Mouse (Mus musculus) MEL (cell line): ENCODE results near the gene Ndufs2. TPM values are rescaled to one million over a fixed set of nuclear protein-coding genes. Genes with fewer than 3 reads are reported as not detected.

Source experiments
- DNase-seq: peaks from one replicate; pipeline ENCODE4 v3.0.0; 2011; ENCODE audit warnings: low read depth, low spot score
- H3K27ac ChIP-seq: 2 replicates; pipeline ENCODE4 v1.5.1; 2012; ENCODE audit warnings: low read depth, mild to moderate bottlenecking, control low read depth, low read length, moderate library complexity; ENCODE audit not compliant: control insufficient read depth
- H3K27me3 ChIP-seq, 2 experiments: fragments of 150-350 bp in 1 of 2; sonication (generic) in 1 of 2; 2 replicates each; pipeline ENCODE4 v1.6.1; 2012; ENCODE audit warnings: low read length in 2 of 2, mild to moderate bottlenecking in 2 of 2, improper control_type of control experiment in 1 of 2, moderate library complexity in 1 of 2; ENCODE audit not compliant: insufficient read depth in 2 of 2, control insufficient read depth in 1 of 2
- H3K36me3 ChIP-seq, 2 experiments: 2 replicates each; pipeline ENCODE4 v1.6.1; 2012 to 2014; ENCODE audit warnings: low read length in 2 of 2, improper control_type of control experiment in 1 of 2, inconsistent platforms in 1 of 2, mild to moderate bottlenecking in 1 of 2; ENCODE audit not compliant: insufficient read depth in 2 of 2, control insufficient read depth in 1 of 2
- H3K4me1 ChIP-seq, 2 experiments: fragments of 150-350 bp in 1 of 2; sonication (generic) in 1 of 2; 2 replicates each; pipeline ENCODE4 v1.6.1; 2012; ENCODE audit warnings: low read length in 2 of 2, improper control_type of control experiment in 1 of 2, mild to moderate bottlenecking in 1 of 2; ENCODE audit not compliant: insufficient read depth in 2 of 2, control insufficient read depth in 1 of 2
- H3K4me3 ChIP-seq, 2 experiments: fragments of 150-350 bp in 1 of 2; sonication (generic) in 1 of 2; 2 replicates each; pipeline ENCODE4 v1.5.1; 2012; ENCODE audit warnings: low read depth in 2 of 2, low read length in 2 of 2, mild to moderate bottlenecking in 2 of 2, moderate library complexity in 2 of 2, control low read depth in 1 of 2, improper control_type of control experiment in 1 of 2; ENCODE audit not compliant: control insufficient read depth in 1 of 2, insufficient read depth in 1 of 2
- H3K79me2 ChIP-seq: 2 replicates; pipeline ENCODE4 v1.6.1; 2012; ENCODE audit warnings: mild to moderate bottlenecking, low read length, moderate library complexity; ENCODE audit not compliant: control insufficient read depth, poor library complexity, insufficient read depth
- H3K9ac ChIP-seq: 2 replicates; pipeline ENCODE4 v1.6.1; 2012; ENCODE audit warnings: low read depth, mild to moderate bottlenecking, control low read depth, low read length, moderate library complexity; ENCODE audit not compliant: control insufficient read depth, poor library complexity, severe bottlenecking
- H3K9me3 ChIP-seq: fragments of 150-350 bp; sonication (generic); replicated peaks from 2 replicates; pipeline ENCODE4 v1.6.1; 2012; ENCODE audit warnings: mild to moderate bottlenecking, low read length, improper control_type of control experiment, moderate library complexity; ENCODE audit not compliant: insufficient read depth
- BHLHE40 ChIP-seq: IDR thresholded peaks from 2 replicates; pipeline ENCODE4 v1.6.1; 2012; ENCODE audit warnings: low read depth, mild to moderate bottlenecking, inconsistent platforms, low read length, improper control_type of control experiment, borderline replicate concordance
- CHD2 ChIP-seq: IDR thresholded peaks from 2 replicates; pipeline ENCODE4 v1.6.1; 2011; ENCODE audit warnings: low read length, improper control_type of control experiment
- CTCF ChIP-seq, 3 experiments: IDR thresholded peaks in 2 of 3; conservative IDR thresholded peaks in 1 of 3; 2 replicates each; pipeline ENCODE4 v1.5.1; 2011 to 2012; ENCODE audit warnings: low read length in 3 of 3, low read depth in 2 of 3, mild to moderate bottlenecking in 2 of 3, improper control_type of control experiment in 1 of 3, inconsistent platforms in 1 of 3, mixed read lengths in 1 of 3, moderate library complexity in 1 of 3; ENCODE audit not compliant: control insufficient read depth in 1 of 3, insufficient read depth in 1 of 3, poor library complexity in 1 of 3, severe bottlenecking in 1 of 3
- ELF1 ChIP-seq: IDR thresholded peaks from 2 replicates; pipeline ENCODE4 v1.6.1; 2014; ENCODE audit warnings: low read depth, mild to moderate bottlenecking, inconsistent platforms, low read length, improper control_type of control experiment, moderate library complexity
- EP300 ChIP-seq, 2 experiments: IDR thresholded peaks; 2 replicates each; pipeline ENCODE4 v1.6.1; 2011; ENCODE audit warnings: improper control_type of control experiment in 2 of 2, low read length in 2 of 2, low read depth in 1 of 2, mild to moderate bottlenecking in 1 of 2
- ETS1 ChIP-seq: IDR thresholded peaks from 2 replicates; pipeline ENCODE4 v1.6.1; 2012; ENCODE audit warnings: low read depth, mild to moderate bottlenecking, inconsistent platforms, low read length, improper control_type of control experiment, moderate library complexity
- GABPA ChIP-seq: IDR thresholded peaks from 2 replicates; pipeline ENCODE4 v1.6.1; 2012; ENCODE audit warnings: low read depth, mild to moderate bottlenecking, inconsistent platforms, low read length, improper control_type of control experiment, moderate library complexity
- GATA1 ChIP-seq: IDR thresholded peaks from 2 replicates; pipeline ENCODE4 v1.6.1; 2011; ENCODE audit warnings: low read depth, low read length, improper control_type of control experiment
- HCFC1 ChIP-seq: IDR thresholded peaks from 2 replicates; pipeline ENCODE4 v1.6.1; 2012; ENCODE audit warnings: low read depth, mild to moderate bottlenecking, inconsistent platforms, low read length, improper control_type of control experiment, moderate library complexity
- MAZ ChIP-seq: IDR thresholded peaks from 2 replicates; pipeline ENCODE4 v1.6.1; 2012; ENCODE audit warnings: low read depth, mild to moderate bottlenecking, inconsistent platforms, low read length, improper control_type of control experiment
- NELFE ChIP-seq: IDR thresholded peaks from 2 replicates; pipeline ENCODE4 v1.6.1; 2011; ENCODE audit warnings: low read depth, low read length, improper control_type of control experiment
- POLR2A ChIP-seq, 2 experiments: IDR thresholded peaks; 2 replicates each; pipeline ENCODE4 v1.6.1; 2011 to 2012; ENCODE audit warnings: low read length in 2 of 2, mild to moderate bottlenecking in 2 of 2, control low read depth in 1 of 2, improper control_type of control experiment in 1 of 2, low read depth in 1 of 2, moderate library complexity in 1 of 2; ENCODE audit not compliant: control insufficient read depth in 1 of 2, insufficient read depth in 1 of 2, poor library complexity in 1 of 2
- POLR2AphosphoS5 ChIP-seq: IDR thresholded peaks from 2 replicates; pipeline ENCODE4 v1.6.1; 2012; ENCODE audit warnings: low read depth, borderline replicate concordance, mild to moderate bottlenecking, inconsistent platforms, low read length, moderate library complexity, mixed read lengths
- RCOR1 ChIP-seq: IDR thresholded peaks from 2 replicates; pipeline ENCODE4 v1.6.1; 2012; ENCODE audit warnings: low read depth, mild to moderate bottlenecking, inconsistent platforms, low read length, improper control_type of control experiment
- SMC3 ChIP-seq: IDR thresholded peaks from 2 replicates; pipeline ENCODE4 v1.6.1; 2011; ENCODE audit warnings: low read depth, low read length, improper control_type of control experiment
- TAL1 ChIP-seq: IDR thresholded peaks from 2 replicates; pipeline ENCODE4 v1.6.1; 2012; ENCODE audit warnings: mild to moderate bottlenecking, inconsistent platforms, low read length, moderate library complexity, mixed read lengths
- USF1 ChIP-seq: IDR thresholded peaks from 2 replicates; pipeline ENCODE4 v1.6.1; 2014; ENCODE audit warnings: low read depth, mild to moderate bottlenecking, inconsistent platforms, low read length, improper control_type of control experiment, moderate library complexity
- ZC3H11A ChIP-seq: IDR thresholded peaks from 2 replicates; pipeline ENCODE4 v1.6.1; 2012; ENCODE audit warnings: low read depth, mild to moderate bottlenecking, inconsistent platforms, low read length, improper control_type of control experiment
- ZKSCAN1 ChIP-seq: IDR thresholded peaks from 2 replicates; pipeline ENCODE4 v1.6.1; 2012; ENCODE audit warnings: low read depth, mild to moderate bottlenecking, inconsistent platforms, low read length, improper control_type of control experiment, moderate library complexity
- polyA plus RNA-seq, 2 experiments: library from polyadenylated mRNA; stranded (reverse) in 1 of 2; unstranded in 1 of 2; fragments of >175 nt in 1 of 2; fragments of >200 nt in 1 of 2; gene quantifications; 2 replicates each; pipeline versions ENCODE4 v1.2.1 to v1.2.4; 2012; ENCODE audit warnings: low replicate concordance in 2 of 2, low read depth in 1 of 2; ENCODE audit not compliant: insufficient read length in 2 of 2, insufficient read depth in 1 of 2, missing spikeins in 1 of 2
- total RNA-seq: library from RNA; depleted of rRNA; stranded (reverse); fragments of 300-350 nt; gene quantifications from 2 replicates; pipeline ENCODE4 v1.2.3, GENCODE M21; 2012

Gene Ndufs2
- total and polyA plus RNA-seq, 3 experiments, result 169 to 415 (median 292) TPM

DNA sequence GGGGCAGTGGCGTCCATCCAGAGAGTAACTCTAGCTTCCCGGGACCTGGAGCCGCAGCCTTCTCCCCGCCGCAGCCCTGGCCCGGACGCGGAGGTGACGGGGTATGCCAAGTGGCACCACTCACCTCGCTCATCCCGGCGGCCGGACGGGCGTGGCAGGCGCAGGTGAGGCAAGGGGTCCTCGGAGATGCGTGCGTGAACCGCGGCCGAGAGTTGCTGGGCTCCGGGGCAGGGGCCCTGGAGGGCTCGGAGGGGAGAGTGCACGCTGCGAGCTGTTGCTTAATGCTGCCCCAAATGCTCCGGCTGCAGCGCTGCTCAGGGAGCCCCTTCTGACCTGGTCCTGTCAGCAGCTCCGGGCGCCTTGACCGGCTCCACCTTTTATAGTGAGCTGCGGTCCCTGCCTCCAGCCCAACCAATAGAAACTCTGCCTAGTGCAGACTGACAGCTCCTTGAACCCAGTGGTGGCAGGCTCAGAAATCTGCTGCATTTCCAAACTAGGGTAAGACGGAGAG lies 55.2 kb downstream of the Ndufs2 start, which contains the start of gene Pcp4l1:
TSS of gene Pcp4l1 (minus strand) at position 382 of the 511 bp plus-strand sequence.
- Histone ChIP-seq H3K27ac (no peak within 1 kb of the TSS), H3K27me3 (peaks cover 0 to 3% of the 10 kb centered on the region in 2 experiments; a peak in 2 of 4 replicates), H3K4me3 (no peak within 1 kb of the TSS), H3K9me3 (no peaks in the 10 kb centered on the region), H3K79me2 (no peaks in the 10 kb centered on the region), H3K9ac (no peak within 1 kb of the TSS), H3K4me1 (peaks cover 0 to 5% of the 10 kb centered on the region in 2 experiments; a peak in 1 of 4 replicates), H3K36me3 (peaks cover 0 to 4% of the 10 kb centered on the region in 2 experiments; a peak in 2 of 4 replicates)
- no peak for DNase-seq
- TF ChIP-seq BHLHE40 (no peak), ETS1 (no peak), RCOR1 (no peak), ZC3H11A (no peak), SMC3 (no peak), MAZ (no peak), HCFC1 (no peak), POLR2AphosphoS5 (no peak), CTCF (IDR thresholded peaks at IDR 0.05 in 2 of 3, conservative IDR thresholded peaks at IDR 0.05 in 1 of 3; ENCODE audit: control insufficient read depth in 1 of 3, insufficient read depth in 1 of 3, low read depth in 2 of 3, low read length in 3 of 3, poor library complexity in 1 of 3, severe bottlenecking in 1 of 3) (no peak)
- TF ChIP-seq, all 39 proteins: peak for 0

- H3K9me3 ChIP-seq, result no peaks in the 10 kb centered on the region
- peaks cover 0 to 5% of the 10 kb centered on the region in 2 experiments; a peak in 1 of 4 replicates for H3K4me1 ChIP-seq
- H3K4me3 ChIP-seq, result no peak overlapping the region
- DNase-seq, result no peak
- H3K36me3 ChIP-seq, result peaks cover 0 to 4% of the 10 kb centered on the region in 2 experiments; a peak in 2 of 4 replicates
- no peak overlapping the region for H3K9ac ChIP-seq
- H3K27me3 ChIP-seq, result peaks cover 0 to 3% of the 10 kb centered on the region in 2 experiments; a peak in 2 of 4 replicates
- H3K79me2 ChIP-seq, result no peaks in the 10 kb centered on the region
- H3K27ac ChIP-seq, result no peak overlapping the region
- TF ChIP-seq USF1 (no peak), BHLHE40 (no peak), GATA1 (no peak), NELFE (no peak), ETS1 (no peak), RCOR1 (no peak), GABPA (no peak), EP300 (IDR thresholded peaks at IDR 0.05; ENCODE audit: low read depth in 1 of 2, low read length in 2 of 2) (no peak), MAZ (no peak), POLR2A (IDR thresholded peaks at IDR 0.05; ENCODE audit: control insufficient read depth in 1 of 2, insufficient read depth in 1 of 2, low read depth in 1 of 2, low read length in 2 of 2, poor library complexity in 1 of 2) (no peak), ZKSCAN1 (no peak), TAL1 (no peak), ELF1 (no peak), ZC3H11A (no peak), CHD2 (no peak)
Measured at GRCm38 (mm10) chr1:171195046-171195822, 56.0 kb downstream of the Ndufs2 start.
